Mouse (Mus musculus) stomach, postnatal 0 days (tissue): ENCODE measurements around the gene Fgfr2. TPM values are rescaled to one million over a fixed set of nuclear protein-coding genes. Genes with fewer than 3 reads are reported as not detected.

Source experiments
- ATAC-seq: fragments of 200-750 bp; cut with Nextera tagmentation; 2 replicates; pipeline ENCODE4 v1.8.0; 2017; ENCODE audit not compliant: low FRiP score, low TSS enrichment
- DNase-seq: peaks from one replicate; pipeline ENCODE4 v3.0.0-alpha.2; 2016; ENCODE audit warnings: low spot score
- H3K27ac ChIP-seq: fragments of 300-500 bp; sonication (generic); replicated peaks from 2 replicates; pipeline ENCODE4 v1.5.1; 2014; ENCODE audit warnings: mild to moderate bottlenecking, control low read depth
- H3K27me3 ChIP-seq: fragments of 300-500 bp; sonication (generic); 2 replicates; pipeline ENCODE4 v1.6.1; 2014; ENCODE audit warnings: low read length; ENCODE audit not compliant: control insufficient read depth, insufficient read depth
- H3K36me3 ChIP-seq: fragments of 300-500 bp; sonication (generic); 2 replicates; pipeline ENCODE4 v1.6.1; 2014; ENCODE audit warnings: low read length, mixed read lengths; ENCODE audit not compliant: control insufficient read depth, insufficient read depth
- H3K4me1 ChIP-seq: fragments of 300-500 bp; sonication (generic); replicated peaks from 2 replicates; pipeline ENCODE4 v1.6.1; 2014; ENCODE audit warnings: antibody characterized with exemption; ENCODE audit not compliant: control insufficient read depth, insufficient read depth
- H3K4me2 ChIP-seq: fragments of 300-500 bp; sonication (generic); replicated peaks from 2 replicates; pipeline ENCODE4 v1.6.1; 2014; ENCODE audit warnings: low read depth, mild to moderate bottlenecking, control low read depth, moderate library complexity
- H3K4me3 ChIP-seq: fragments of 300-500 bp; sonication (generic); 2 replicates; pipeline ENCODE4 v1.5.1; 2014; ENCODE audit warnings: low read depth, low read length, control low read depth
- H3K9ac ChIP-seq: fragments of 300-500 bp; sonication (generic); 2 replicates; pipeline ENCODE4 v1.6.1; 2014; ENCODE audit warnings: mild to moderate bottlenecking, low read length, control low read depth, mixed read lengths
- H3K9me3 ChIP-seq: fragments of 300-500 bp; sonication (generic); 2 replicates; pipeline ENCODE4 v1.6.1; 2016; ENCODE audit warnings: low read length; ENCODE audit not compliant: control insufficient read depth
- CTCF ChIP-seq: IDR thresholded peaks from 2 replicates; pipeline ENCODE4 v1.5.1; 2016; ENCODE audit warnings: antibody characterized with exemption, low read depth, mild to moderate bottlenecking, moderate library complexity
- EP300 ChIP-seq: optimal IDR thresholded peaks from 2 replicates; pipeline ENCODE3; 2016; ENCODE audit warnings: antibody characterized with exemption
- WGBS: fragments of 180-500 bp; shearing (Covaris S2); extraction: QIAGEN DNeasy Blood & Tissue Kit; methylation state at CpG from one replicate; pipeline ENCODE4 v1.1.7; 2014; 5-methylcytosine and 5-hydroxymethylcytosine counted together
- polyA plus RNA-seq: library from polyadenylated mRNA; unstranded; fragments of >200 nt; fragmentation: Nextera tagmentation; extraction: Ambion mirVana; gene quantifications from 2 replicates; pipeline ENCODE4 v1.2.1, GENCODE M21; 2015

Gene Fgfr2
- polyA plus RNA-seq, 1 experiment from 2014 or later, result 60.8 TPM

- DNase-seq (no peak), ATAC-seq (no peak)
- Histone ChIP-seq H3K4me3 (no peak overlapping the region), H3K27me3 (no peaks in the 10 kb centered on the region), H3K27ac (no peak overlapping the region), H3K9ac (no peak overlapping the region), H3K36me3 (no peaks in the 10 kb centered on the region), H3K4me1 (peaks cover 4% of the 10 kb centered on the region; the same call in 1 of the 2 replicates), H3K4me2 (no peak overlapping the region), H3K9me3 (no peaks in the 10 kb centered on the region)
- WGBS, result 81% methylated on average over 8 of the region's 8 CpGs
- TF ChIP-seq CTCF (no peak), EP300 (no peak)
These were observed 2319.8 kb downstream of the Fgfr2 start for GRCm38 (mm10) chr7:130803251-130803825.

GRCm38 (mm10) chr7:130801811-130802210 lies 2321.3 kb downstream of the Fgfr2 start:
- WGBS, result 83% methylated on average over 4 of the region's 4 CpGs

GRCm38 (mm10) chr7:130800681-130801080 lies 2322.5 kb downstream of the Fgfr2 start:
- Histone ChIP-seq H3K27me3 (no peaks in the 10 kb centered on the region), H3K36me3 (no peaks in the 10 kb centered on the region), H3K27ac (no peak overlapping the region), H3K4me1 (no peaks in the 10 kb centered on the region), H3K9me3 (no peaks in the 10 kb centered on the region), H3K4me3 (no peak overlapping the region), H3K9ac (no peak overlapping the region), H3K4me2 (no peak overlapping the region)
- ATAC-seq (peak; percentile 27; the same call in 1 of the 2 replicates), DNase-seq (no peak)
- TF ChIP-seq CTCF, result no peak
- no peak for TF ChIP-seq EP300
- WGBS, result 35% methylated on average over 4 of the region's 4 CpGs

More at GRCm38 (mm10) chr7:130801811-130802210, 2321.3 kb downstream of the Fgfr2 start:
- ATAC-seq, result no peak
- H3K4me1 ChIP-seq, result no peaks in the 10 kb centered on the region
- H3K4me3 ChIP-seq, result no peak overlapping the region
- no peaks in the 10 kb centered on the region for H3K27me3 ChIP-seq
- no peak overlapping the region for H3K27ac ChIP-seq
- no peak for DNase-seq
- H3K9ac ChIP-seq, result no peak overlapping the region
- TF ChIP-seq CTCF, result no peak
- no peak for TF ChIP-seq EP300
- H3K4me2 ChIP-seq, result no peak overlapping the region
- H3K9me3 ChIP-seq, result no peaks in the 10 kb centered on the region
- H3K36me3 ChIP-seq, result no peaks in the 10 kb centered on the region

- H3K9me3 ChIP-seq, result no peaks in the 10 kb centered on the region
- H3K27ac ChIP-seq, result no peak overlapping the region
- H3K36me3 ChIP-seq, result no peaks in the 10 kb centered on the region
- TF ChIP-seq CTCF, result no peak
- no peak for TF ChIP-seq EP300
- H3K4me3 ChIP-seq, result no peak overlapping the region
- WGBS, result 58% methylated on average over 10 of the region's 10 CpGs
- DNase-seq (no peak), ATAC-seq (0 out of 2 replicates have a peak, but pooled peaks have one; percentile 26)
- H3K27me3 ChIP-seq, result no peaks in the 10 kb centered on the region
- H3K4me2 ChIP-seq, result no peak overlapping the region
- H3K9ac ChIP-seq, result no peak overlapping the region
- no peaks in the 10 kb centered on the region for H3K4me1 ChIP-seq
These were observed 2323.7 kb downstream of the Fgfr2 start for GRCm38 (mm10) chr7:130799418-130799817.

- Histone ChIP-seq H3K27ac (no peak overlapping the region), H3K27me3 (no peaks in the 10 kb centered on the region), H3K36me3 (no peaks in the 10 kb centered on the region), H3K9me3 (no peaks in the 10 kb centered on the region), H3K4me1 (no peaks in the 10 kb centered on the region), H3K4me3 (no peak overlapping the region), H3K9ac (no peak overlapping the region), H3K4me2 (no peak overlapping the region)
- DNase-seq (no peak), ATAC-seq (no peak)
- 86% methylated on average over 6 of the region's 6 CpGs for WGBS
- TF ChIP-seq CTCF (no peak), EP300 (no peak)
These were observed 2325.6 kb downstream of the Fgfr2 start for GRCm38 (mm10) chr7:130797524-130797923.

GRCm38 (mm10) chr7:130796786-130797185 lies 2326.4 kb downstream of the Fgfr2 start:
- no peak overlapping the region for H3K4me2 ChIP-seq
- H3K27ac ChIP-seq, result no peak overlapping the region
- H3K27me3 ChIP-seq, result no peaks in the 10 kb centered on the region
- DNase-seq (no peak), ATAC-seq (no peak)
- no peaks in the 10 kb centered on the region for H3K9me3 ChIP-seq
- TF ChIP-seq EP300 (no peak), CTCF (peak; percentile 55)
- no peaks in the 10 kb centered on the region for H3K36me3 ChIP-seq
- no peak overlapping the region for H3K4me3 ChIP-seq
- WGBS, result 73% methylated on average over 8 of the region's 8 CpGs
- no peak overlapping the region for H3K9ac ChIP-seq
- no peaks in the 10 kb centered on the region for H3K4me1 ChIP-seq
